Mouse (Mus musculus) kidney, adult 2 months (tissue): ENCODE data around the gene Slc38a10.

Experiments
- CTCF ChIP-seq: fragments of 200-500 bp; conservative IDR thresholded peaks from 2 replicates; pipeline ENCODE4 v1.5.1; 2011; ENCODE audit warnings: low read depth, mild to moderate bottlenecking, control low read depth, low read length, moderate library complexity, mixed read lengths; ENCODE audit not compliant: insufficient read depth, insufficient read length
- POLR2A ChIP-seq: fragments of 200-500 bp; IDR thresholded peaks from one replicate; pipeline ENCODE4 v1.6.1; 2011; ENCODE audit warnings: low read depth, low read length, control low read depth

DNA sequence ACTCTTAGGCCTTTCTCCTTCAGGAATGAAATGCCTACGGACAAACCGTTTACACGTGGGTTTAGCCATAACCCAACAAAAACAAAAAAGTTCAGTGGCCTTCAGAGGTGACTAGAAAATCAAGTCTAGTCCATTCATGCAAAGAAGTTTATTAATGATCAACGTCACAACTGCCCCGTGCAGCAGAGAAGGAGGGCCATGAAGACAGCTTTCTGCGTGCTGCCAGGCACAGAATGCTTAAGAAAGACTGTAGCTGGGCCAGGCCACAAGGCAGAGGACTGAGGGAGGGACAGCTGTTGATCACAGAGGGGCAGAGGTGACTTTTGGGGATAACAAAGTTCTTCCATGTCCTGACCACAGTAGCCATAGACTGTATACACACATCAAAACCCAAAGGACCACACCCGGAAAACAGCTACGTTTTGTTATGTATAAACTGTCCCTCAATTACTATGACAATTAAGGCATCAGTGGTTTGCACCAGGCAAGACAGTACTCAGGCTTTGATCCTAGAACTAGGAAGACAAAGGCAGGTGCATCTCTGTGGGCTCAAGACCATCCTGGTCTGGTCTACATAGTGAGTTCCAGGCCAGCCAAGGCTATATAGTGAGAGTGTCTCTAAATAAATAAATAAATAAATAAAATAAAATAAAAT lies 2.8 kb downstream of the Slc38a10 start:
- TF ChIP-seq POLR2A (no peak), CTCF (no peak)
